Mouse (Mus musculus) olfactory bulb, adult 2 months (tissue): Measurements from ENCODE around the gene Samsn1. TPM values are rescaled to one million over a fixed set of nuclear protein-coding genes. Genes with fewer than 3 reads are reported as not detected.
"Not testable (repeated sequence)": the region's sequence is repeated elsewhere in the genome, so short reads cannot be mapped to it uniquely, and the experiment has no call there.

Source experiments
- H3K27ac ChIP-seq: fragments of 200-500 bp; 2 replicates; pipeline ENCODE4 v1.5.1; 2012; ENCODE audit warnings: low read depth, low read length; ENCODE audit not compliant: insufficient read depth
- H3K4me1 ChIP-seq: fragments of 200-500 bp; 2 replicates; pipeline ENCODE4 v1.6.1; 2012; ENCODE audit warnings: low read length; ENCODE audit not compliant: control insufficient read depth, insufficient read depth
- H3K4me3 ChIP-seq: fragments of 200-500 bp; 2 replicates; pipeline ENCODE4 v1.5.1; 2012; ENCODE audit warnings: mild to moderate bottlenecking, low read depth, low read length, moderate library complexity; ENCODE audit not compliant: insufficient read depth
- CTCF ChIP-seq: fragments of 200-500 bp; IDR thresholded peaks from 2 replicates; pipeline ENCODE4 v1.5.1; 2012; ENCODE audit warnings: low read depth, mild to moderate bottlenecking, low read length, moderate library complexity; ENCODE audit not compliant: insufficient read depth
- POLR2A ChIP-seq: fragments of 200-500 bp; IDR thresholded peaks from 2 replicates; pipeline ENCODE4 v1.6.1; 2012; ENCODE audit warnings: mild to moderate bottlenecking, low read depth, low read length, moderate library complexity; ENCODE audit not compliant: insufficient read depth
- WGBS: fragments of 180-500 bp; shearing (Covaris S2); methylation state at CpG from one replicate; pipeline ENCODE4 v1.1.7; 2018; 5-methylcytosine and 5-hydroxymethylcytosine counted together
- polyA plus RNA-seq: library from polyadenylated mRNA; stranded (reverse); fragments of >200 nt; gene quantifications from 2 replicates; pipeline ENCODE4 v1.2.4, GENCODE M21; 2012; ENCODE audit warnings: low replicate concordance; ENCODE audit not compliant: missing spikeins, insufficient read depth, insufficient read length

Samsn1 gene
- polyA plus RNA-seq, 1 experiment = not detected

DNA sequence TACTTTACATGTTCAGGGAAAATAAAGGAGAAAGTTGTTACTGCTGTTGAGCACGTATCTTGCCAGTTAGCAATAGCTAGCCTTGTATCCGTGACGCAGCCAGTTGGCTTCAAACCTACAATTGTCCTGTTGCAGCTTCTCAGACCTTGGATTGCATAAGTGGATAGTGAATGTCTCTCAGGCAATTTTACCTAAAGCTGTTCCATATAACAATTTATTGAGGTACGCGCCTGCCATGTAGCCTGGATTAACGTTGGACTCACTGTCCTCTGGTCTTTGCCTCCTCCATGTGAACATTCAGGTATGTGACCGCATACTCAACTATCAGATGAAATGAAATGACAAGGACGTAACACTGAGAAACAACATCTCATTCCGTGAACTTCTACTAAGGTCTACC, 179.1 kb downstream of the Samsn1 start:
- no peak overlapping the region for H3K27ac ChIP-seq
- WGBS = 93% methylated on average over 9 of the region's 9 CpGs
- TF ChIP-seq CTCF (no peak), POLR2A (no peak)
- H3K4me1 ChIP-seq = no peaks in the 10 kb centered on the region
- no peak overlapping the region for H3K4me3 ChIP-seq

DNA sequence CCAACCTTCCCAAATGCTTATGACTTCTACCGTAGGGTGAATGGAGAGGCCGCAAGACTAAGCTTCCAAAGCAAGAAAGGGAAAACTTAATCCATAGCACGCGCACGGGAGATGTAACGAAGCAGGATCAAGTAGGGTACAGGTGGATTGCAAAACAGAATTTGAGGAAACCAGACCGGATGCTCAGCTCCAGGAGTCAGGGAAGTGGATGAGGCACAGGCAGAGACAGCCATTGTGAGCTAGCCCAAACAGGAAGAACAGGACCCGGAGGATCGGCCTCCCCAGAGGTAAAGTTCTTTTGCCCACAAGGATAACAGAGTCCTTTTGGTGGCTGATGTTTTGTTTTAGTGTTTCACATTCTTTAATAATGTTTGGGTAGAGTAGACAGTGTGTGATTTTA, 179.5 kb downstream of the Samsn1 start:
- H3K27ac ChIP-seq = no peak overlapping the region
- no peak overlapping the region for H3K4me3 ChIP-seq
- 91% methylated on average over 9 of the region's 9 CpGs for WGBS
- no peak for TF ChIP-seq POLR2A
- TF ChIP-seq CTCF = no peak
- no peaks in the 10 kb centered on the region for H3K4me1 ChIP-seq

DNA sequence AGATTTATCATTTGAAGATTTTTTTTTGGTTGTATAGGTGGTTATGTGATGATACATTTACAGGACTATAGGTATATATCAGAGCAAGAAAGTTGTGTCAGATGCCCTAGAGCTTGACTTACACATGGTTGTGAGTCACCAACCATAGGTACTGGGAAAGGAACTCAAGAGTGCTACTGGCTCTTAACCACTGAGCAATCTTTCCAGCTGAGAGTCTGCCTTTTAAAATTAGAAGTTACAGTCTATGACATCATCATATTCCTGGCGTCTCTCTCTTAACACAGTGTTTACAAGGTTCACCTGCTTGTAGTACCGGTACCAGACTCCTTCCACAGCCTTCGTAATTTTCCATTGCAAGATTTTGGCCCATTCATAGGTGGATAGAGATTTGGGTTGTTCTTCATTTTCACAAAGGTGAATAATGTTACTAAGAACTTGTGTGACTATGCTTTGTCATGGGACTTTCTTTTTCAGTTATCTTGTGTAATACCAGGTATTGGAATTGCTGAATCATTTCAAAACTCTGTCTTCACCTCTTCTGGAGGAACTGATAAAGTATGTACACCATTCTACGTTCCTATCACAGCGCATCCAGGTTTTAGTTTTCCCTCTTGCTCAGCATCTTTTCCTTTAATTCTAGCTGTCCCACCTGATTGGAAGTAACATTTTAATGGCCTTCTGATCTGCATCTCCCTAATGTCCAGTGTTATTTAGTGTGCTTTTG, 184.2 kb downstream of the Samsn1 start:
- Histone ChIP-seq H3K4me3 (no peak overlapping the region), H3K4me1 (no peaks in the 10 kb centered on the region), H3K27ac (no peak overlapping the region)
- 92% methylated on average over 5 of the region's 5 CpGs for WGBS
- no peak for TF ChIP-seq POLR2A
- no peak for TF ChIP-seq CTCF

DNA sequence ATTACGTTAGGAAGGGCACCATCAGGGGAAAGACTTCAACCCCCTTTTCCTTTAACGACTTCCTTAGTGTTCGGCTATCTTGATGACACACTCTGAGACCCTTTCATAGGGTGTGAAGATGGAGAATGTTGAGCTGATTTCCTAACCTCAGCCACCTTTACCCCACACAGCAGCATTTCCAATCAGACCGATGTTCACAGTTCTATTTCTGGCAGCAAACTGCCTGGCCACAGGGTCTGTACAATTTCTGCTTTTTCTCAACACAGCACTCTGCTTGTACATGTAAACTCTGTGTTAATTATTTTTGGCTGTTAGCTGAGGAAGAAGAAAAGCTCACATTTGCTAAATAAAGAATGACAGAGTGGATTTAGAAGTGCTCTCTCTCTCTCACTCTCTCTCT, 190.7 kb downstream of the Samsn1 start:
- Histone ChIP-seq H3K4me3 (no peak overlapping the region), H3K4me1 (no peaks in the 10 kb centered on the region), H3K27ac (no peak overlapping the region)
- 65% methylated on average over 4 of the region's 4 CpGs for WGBS
- TF ChIP-seq POLR2A (no peak), CTCF (no peak)

DNA sequence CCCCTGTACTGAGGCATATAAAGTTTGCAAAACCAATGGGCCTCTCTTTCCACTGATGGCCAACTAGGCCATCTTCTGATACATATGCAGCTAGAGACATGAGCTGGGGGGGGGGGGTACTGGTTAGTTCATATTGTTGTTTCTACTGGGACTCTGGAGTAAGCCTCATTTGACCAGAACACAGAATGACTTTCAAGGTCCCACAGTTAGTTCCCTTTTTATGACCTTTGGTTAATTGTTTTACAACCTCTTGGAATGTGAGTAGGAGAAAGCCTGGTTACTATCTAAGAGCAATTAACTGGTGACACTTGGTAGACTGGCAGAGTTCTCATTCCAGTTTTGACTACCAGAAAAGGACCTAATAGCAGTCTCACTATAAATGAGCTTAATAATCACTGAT, 195.1 kb downstream of the Samsn1 start:
- H3K27ac ChIP-seq, H3K4me1 ChIP-seq, H3K4me3 ChIP-seq: not testable (repeated sequence)

DNA sequence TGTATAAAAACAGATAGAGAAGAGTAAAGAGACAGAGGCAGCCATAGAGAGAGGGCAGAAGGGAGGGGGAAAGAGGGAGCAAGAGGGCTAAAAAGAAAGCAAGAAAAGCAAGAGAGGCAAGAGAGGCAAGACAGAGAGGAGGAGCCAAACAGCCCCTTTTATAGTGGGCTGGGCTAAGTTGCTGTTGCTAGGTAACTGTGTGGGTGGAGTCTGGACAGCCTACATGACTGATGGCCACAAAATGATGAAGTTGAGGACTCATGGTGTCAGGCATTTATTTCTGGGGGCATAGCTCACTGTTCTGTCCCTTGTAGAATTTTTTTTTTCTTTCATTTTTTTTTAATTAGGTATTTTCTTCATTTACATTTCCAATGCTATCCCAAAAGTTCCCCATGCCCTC, 195.6 kb downstream of the Samsn1 start:
- H3K4me1 ChIP-seq = no peaks in the 10 kb centered on the region
- H3K4me3 ChIP-seq = no peak overlapping the region
- TF ChIP-seq POLR2A (no peak), CTCF (no peak)
- no peak overlapping the region for H3K27ac ChIP-seq

DNA sequence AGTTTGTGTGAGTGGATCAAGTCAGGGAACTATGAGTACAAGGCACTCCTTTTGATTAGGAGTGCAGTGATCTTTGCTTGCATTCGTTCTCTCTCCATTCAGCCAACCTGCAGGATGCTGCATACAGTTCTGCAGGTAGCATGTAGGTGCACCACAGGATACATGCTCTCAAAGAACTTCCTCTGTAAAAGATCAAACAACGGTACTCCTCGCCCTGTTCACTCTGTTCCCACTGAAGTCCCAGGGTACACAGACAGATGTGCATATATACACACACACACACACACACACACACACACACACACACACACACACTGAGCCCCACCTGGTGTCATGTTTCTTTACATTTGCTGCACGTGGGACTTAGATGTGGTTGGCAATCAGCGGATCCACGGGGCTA, 198.9 kb downstream of the Samsn1 start:
- no peak overlapping the region for H3K27ac ChIP-seq
- no peak overlapping the region for H3K4me3 ChIP-seq
- no peaks in the 10 kb centered on the region for H3K4me1 ChIP-seq
- TF ChIP-seq CTCF (no peak), POLR2A (no peak)
- 85% methylated on average over 6 of the region's 6 CpGs for WGBS

DNA sequence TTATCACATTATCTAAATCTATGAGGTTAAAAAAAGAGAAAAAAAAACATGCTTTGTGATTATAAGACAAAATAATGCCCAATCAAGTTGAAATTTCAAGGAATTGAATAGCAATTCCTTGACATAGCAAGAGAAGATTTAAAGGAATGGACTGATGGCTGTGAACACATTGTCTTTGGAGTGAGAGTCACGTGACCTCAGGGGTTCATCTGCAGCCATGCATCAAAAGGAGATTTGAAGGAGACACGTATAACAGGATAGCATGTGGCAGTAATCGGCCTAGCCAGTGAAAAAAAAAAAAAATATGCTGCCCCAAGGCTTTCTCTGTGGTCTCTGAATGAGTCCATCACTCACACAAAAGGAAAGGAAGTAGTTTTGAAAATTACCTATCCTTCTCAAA, 201.1 kb downstream of the Samsn1 start:
- TF ChIP-seq POLR2A (no peak), CTCF (no peak)
- no peak overlapping the region for H3K27ac ChIP-seq
- WGBS = 86% methylated on average over 3 of the region's 3 CpGs
- no peaks in the 10 kb centered on the region for H3K4me1 ChIP-seq
- no peak overlapping the region for H3K4me3 ChIP-seq
